6 mouse cellular contexts compared by ENCODE assay signal in the genomic region with DNA sequence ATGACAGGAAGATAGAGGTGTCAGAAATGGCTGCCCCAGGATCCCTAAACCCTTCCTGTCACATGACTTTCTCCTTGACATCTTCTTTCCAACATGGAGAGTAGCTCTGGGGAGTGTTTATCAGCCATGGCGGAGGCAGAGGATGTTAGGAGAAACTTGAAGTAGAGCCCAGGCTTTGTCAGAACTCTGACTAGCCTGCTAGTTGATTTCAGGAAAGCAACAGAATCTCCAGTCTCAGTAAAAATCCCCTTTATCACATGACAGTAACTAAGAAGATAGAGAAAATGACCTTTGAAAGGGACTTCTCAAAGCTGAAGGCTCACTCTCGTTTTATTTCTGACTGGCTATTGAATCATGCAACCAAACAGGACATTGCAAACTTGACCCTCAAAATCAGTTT.
"Had no signal": no experiment of that assay in that cellular context is flagged by ENCODE, and none has a peak within 500 bp of the region (broad histone marks: within the 10 kb centered on the region; RNA-seq: fewer than 3 reads in every experiment).

No protein-coding gene starts in this region.

- H3K36me3 ChIP-seq: midbrain, embryonic 13.5 days; midbrain, embryonic 15.5 days; neural tube, embryonic 12.5 days; stomach, embryonic 15.5 days had no signal

- H3K4me1 ChIP-seq: midbrain, embryonic 13.5 days; midbrain, embryonic 15.5 days; neural tube, embryonic 12.5 days had no signal

- ATAC-seq: midbrain, embryonic 13.5 days; midbrain, embryonic 15.5 days had no signal

- H3K27ac ChIP-seq: midbrain, embryonic 13.5 days; midbrain, embryonic 15.5 days; neural tube, embryonic 12.5 days; stomach, embryonic 15.5 days; stomach, postnatal 0 days had no signal

- H3K4me3 ChIP-seq: midbrain, embryonic 13.5 days; midbrain, embryonic 15.5 days; neural tube, embryonic 12.5 days; stomach, embryonic 15.5 days had no signal

- DNase-seq: lung, postnatal 4 days had no signal
